Mouse (Mus musculus): ENCODE results near the gene Fau.

Gene Fau

DNA sequence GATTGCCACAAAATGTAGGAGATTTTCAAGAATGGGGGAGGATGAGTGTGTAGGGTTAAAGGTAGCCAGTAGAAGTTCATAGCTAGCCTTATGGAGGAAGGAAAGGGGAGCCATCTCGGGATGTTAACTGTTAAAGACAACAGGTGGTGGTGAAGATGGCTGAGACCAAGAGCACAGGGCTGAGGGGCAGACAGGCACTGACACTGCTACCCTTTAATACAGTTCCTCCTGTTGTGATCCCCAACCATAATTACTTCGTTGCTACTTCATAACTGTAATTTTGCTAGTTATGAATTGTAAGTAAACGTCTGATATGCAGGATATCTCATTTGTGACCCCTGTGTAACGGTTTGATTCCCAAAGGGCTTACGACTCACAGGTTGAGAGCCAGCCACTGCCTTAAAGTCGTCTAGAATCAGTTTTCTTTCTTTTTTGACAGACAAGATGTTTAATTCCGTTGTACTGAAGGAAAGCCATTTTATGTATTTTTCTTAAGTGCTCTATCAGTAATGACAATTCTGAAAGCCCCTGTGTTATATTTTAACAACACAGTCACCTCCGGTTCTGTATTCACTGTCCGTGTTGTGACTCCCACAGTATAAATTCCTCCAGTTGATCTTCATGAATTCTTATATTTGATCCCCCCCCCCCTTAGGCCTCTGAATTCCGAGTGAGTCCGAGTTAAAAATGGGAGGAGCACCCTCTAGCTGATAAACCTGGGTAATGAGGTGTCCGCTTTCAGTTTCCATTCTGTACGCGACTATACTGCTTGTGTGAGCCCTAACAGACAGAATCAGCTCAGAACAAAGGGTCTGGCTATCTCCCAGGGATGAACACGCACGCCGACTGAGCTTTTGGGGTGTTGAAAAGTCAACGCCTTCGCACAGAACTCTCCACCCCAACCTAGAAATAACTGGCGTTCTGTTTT lies 12.0 kb upstream of the Fau start:
- no peak for DNase-seq (ENCODE audit: low spot score in 2 of 2)

DNA sequence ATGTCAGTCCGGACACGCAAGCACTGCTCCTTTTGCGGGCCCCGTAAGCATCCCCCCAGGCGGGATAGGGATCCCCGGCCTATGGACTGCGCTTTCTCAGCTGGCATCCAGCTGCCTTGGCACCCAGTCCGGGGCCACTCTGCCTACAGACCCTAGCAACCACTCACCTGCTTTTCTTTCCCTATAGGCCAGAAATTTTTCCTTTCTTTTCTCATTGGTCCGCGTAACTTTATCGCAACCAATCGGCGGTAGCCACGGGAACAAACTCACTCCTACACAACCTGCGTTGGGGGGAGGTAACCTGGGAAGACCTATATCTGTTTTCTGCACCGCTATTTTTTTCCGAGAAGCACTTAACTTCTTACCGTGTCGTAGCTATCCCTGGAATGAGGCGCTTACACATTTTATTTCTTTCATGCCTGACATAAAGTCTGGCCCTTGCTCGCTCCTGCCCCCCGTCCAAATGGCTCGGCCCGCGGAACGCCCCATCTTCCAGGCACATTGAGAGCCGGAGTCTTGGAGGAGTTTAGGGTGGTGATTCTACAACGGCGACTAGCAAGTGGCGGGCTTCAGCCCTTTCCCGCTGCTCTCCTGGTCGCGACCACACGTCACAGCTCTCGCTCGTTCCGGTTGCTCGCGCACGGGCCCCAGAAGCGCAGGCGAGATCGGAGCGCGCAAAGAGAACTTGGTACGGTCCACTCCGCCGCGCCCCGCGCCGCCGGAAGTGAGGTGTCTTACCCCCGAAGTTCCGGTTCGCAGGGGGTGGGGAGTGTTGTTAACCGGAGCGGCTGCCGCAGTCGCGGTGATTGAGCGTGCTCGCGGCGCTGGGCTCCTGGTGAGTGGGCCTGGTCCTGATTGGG lies 11.1 kb upstream of the Fau start, which contains the start of gene Syvn1:
Syvn1 (plus strand) TSS at position 283 of the 860 bp plus-strand sequence.
- peak; percentile 85 to 87 for DNase-seq (ENCODE audit: low spot score in 2 of 2)

DNA sequence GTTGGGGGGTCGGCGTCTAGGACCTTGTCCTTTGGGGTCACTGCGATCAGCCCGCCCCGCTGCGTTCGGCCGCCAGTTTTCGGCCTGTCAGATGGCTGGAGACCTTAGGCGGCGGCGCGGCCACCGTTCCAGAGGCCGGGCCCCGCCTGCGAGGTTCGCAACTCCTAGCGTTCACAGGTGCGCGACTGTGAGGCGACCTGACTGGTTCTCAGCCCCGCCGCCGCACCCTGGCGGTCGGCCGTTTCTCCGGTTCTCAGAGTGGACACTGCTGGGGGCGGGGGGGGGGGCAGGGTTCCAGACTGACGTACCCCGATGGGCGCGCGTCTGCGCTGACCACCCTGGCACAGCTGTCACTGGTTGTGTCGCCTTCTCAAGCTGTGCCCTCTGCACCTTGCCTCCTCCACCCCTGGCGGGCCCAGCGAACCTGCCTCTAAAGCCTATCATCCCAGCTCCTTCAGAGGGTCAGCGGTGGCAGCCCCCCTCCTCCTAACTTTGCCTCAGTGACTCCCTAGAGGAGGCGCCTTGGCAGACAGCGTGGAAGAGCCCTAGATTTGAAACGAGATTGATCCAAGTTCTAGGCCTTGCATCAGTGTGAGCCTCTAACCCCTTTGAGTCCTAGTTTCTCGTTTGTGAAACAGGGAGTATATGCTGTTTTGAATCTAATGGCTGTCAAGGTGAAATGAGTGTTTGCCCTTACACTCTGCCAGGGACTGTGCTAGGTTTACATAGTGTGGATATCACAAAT lies 10.3 kb upstream of the Fau start:
- no peak for DNase-seq (ENCODE audit: low spot score in 2 of 2)

DNA sequence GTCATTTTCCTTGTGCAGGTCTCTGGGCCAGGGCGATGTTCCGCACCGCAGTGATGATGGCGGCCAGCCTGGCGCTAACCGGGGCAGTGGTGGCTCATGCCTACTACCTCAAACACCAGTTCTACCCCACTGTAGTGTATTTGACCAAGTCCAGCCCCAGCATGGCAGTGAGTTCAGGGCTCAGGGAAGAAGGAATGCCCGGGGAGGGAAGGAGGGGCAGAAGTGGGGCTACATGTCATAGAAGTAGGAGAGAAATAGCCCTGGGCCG lies 9.8 kb upstream of the Fau start:
- no peak for DNase-seq (ENCODE audit: low spot score in 2 of 2)

DNA sequence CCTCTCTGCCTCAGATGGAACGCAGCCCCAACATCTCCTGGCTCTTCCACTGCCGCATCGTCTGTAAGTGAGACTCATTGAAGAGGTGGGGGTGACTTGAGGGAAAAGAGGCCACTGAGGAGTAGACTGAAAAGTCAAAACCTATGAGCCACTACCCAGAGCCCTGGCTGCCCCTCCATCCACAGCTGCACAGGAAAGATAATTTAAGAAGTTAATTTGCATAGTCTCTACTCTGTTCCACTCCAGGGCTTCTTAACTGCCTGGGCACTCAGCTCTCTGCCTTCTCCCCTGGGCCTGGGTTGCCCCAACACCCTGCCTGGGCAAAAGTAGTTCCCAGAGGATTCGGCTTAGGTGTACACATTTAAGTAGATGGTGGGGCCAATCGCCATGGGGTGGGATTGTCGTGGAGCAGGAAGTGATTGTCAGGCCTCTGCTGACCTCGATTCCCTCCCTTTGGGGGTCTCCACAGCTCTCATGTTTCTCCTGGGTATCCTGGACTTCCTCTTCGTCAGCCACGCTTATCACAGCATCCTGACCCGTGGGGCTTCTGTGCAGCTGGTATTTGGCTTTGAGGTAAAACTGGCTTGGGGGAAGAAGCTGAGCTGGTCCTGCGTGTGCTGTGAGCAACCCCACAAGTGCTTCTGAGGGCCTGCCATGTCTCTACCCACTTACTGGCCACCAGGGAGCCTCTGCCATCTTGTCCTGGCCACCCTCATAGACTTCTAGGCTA lies 8.8 kb upstream of the Fau start:
- DNase-seq (ENCODE audit: low spot score in 2 of 2): no peak

DNA sequence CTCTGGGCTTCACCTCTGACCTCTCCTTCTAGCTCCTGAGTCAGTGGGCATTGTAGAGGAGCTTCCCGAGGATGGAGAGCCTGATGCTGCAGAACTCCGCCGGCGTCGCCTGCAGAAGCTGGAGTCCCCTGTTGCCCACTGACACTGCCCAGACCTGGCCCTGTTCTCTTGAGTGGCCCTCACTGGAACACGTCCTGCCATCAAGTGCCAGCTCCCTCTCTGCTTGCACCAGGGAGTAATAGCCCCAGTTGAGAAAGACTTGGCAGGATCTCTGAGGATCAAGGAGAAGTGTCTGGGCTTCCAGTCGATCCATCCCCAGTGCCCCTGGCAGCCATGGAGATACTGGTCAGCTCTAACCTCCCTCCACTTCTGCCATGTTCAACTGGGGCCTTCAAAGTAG lies 5.1 kb upstream of the Fau start:
- no peak for DNase-seq (ENCODE audit: low spot score in 2 of 2)

DNA sequence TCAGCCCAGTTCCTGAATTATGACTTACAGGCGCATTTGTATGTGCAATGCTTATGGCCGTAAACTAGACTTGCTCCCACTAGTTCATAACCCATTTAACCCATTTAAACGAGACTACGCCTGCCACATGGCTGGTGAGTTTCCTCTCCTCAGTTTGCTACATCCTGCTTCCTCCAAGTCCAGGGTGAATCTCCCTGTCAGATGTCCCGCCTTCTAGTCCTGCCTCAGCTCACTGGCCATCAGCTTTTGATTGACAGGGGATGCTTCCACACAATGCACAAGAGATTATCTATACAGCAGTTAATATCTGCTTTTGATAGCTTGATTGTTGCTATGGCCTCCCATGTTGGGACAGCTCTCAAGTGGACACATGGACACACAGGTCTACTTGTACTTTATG lies 3.3 kb upstream of the Fau start:
- no peak for DNase-seq (ENCODE audit: low spot score in 2 of 2)

DNA sequence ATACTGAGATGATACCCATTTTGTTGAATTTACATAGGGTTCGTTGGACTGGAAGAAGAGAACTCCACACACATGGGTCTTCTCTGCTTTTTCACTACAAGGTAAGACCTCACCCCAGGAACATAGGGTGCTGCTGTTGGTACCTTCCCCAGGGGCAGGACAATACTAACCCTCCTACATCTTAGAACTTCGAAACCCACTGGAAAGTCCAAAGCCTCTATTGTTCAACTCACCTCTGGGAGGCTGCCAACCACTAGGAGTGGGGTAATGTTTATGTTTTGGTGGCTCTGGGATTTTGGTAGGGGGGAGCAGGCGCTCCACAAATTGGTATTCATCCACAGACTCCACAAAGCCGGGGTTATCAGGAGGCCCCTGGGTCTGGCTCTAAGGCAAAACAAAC lies 948 bp upstream of the Fau start:
- no peak for DNase-seq (ENCODE audit: low spot score in 2 of 2)

DNA sequence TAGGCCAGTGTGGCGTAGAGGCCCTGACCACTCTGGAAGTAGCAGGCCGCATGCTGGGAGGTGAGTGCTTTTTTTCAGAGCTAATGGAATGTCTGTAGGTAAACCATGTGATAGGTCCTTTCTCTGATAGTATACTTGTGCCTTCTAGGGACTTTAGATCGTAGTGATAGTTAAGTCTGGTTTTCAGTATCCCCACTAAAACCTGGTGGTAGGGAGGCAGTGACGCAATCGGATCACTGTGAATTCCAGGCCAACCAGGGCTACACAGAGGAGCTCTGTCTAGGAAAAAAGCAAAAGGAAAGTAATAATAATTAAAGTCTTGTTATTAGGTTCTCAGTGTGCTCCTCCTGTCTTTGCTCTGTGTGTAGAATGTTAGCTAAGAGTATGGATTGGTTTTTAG lies 869 bp downstream of the Fau start:
- DNase-seq (ENCODE audit: low spot score in 2 of 2): no peak

DNA sequence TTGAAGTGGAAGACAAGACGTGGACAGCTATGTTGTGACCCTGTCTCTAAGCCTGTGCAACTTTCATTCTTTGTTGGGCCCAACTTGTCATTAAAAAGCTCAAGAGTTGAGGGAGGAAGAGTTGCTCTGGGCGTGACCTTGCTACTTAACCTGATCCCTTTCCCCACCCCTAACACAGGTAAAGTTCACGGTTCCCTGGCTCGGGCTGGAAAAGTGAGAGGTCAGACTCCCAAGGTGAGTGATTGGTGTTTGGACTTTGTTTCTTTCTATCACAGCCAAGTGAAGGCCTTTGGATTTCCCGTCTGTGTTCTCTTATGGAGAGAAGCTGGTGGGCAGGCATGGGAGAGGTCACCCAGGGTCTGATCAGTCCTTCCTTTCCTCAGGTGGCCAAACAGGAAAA lies 1.3 kb downstream of the Fau start:
- no peak for DNase-seq (ENCODE audit: low spot score in 2 of 2)

DNA sequence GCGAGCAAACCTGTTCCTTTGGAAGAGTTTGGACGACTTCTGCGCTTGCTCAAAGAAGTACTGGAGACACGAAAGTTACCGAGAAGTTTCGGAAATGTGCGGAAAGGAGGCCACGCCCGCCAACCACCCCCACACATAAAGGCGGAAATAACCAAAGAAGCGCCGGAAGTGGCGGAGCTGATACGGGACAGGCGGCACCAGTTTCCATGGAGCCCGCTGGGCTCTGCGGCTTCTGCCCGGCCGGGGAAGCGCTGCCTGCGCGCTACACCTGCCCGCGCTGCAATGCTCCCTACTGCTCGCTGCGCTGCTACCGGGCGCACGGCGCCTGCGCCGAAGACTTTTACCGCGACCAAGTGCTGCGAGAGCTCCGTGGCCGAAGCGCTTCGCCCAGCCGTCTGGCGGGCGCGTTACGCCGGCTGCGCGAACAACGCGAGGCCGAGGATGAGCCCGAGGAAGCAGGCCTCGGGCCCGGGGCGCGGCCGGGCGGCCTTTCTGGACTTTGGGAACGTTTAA lies 3.4 kb downstream of the Fau start, which contains the start of gene Znhit2:
Znhit2 (plus strand) TSS at position 172 of the 513 bp plus-strand sequence.
- DNase-seq (ENCODE audit: low spot score in 2 of 2): peak; percentile 91

DNA sequence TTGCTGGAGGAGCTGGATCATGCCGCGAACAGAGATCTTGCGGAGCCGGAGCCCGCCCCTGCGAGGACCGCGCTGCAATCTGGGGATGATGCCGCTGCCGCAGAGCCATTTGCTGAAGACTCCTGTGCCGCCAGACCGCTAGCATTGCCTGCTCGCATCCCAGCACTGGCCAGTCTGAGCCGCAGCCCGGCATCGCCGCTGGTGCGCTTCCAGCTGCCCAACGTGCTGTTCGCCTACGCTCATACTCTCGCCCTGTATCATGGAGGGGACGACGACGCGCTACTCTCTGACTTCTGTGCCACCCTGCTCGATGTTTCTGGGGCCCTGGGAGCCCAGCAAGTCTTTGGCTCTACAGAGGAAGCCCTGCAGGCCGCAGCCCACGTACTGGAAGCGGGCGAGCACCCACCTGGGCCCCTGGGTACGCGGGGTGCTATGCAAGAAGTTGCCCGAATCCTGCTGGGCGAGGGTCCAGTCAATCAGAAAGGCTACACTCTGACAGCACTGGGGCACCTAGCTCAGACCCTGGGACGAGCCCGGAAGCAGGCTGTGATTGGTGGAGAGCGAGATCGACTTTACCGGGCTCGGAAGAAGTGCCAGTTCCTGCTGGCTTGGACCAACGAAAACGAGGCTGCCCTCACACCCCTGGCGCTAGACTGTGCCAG lies 4.1 kb downstream of the Fau start:
- DNase-seq (ENCODE audit: low spot score in 2 of 2): no peak

DNA sequence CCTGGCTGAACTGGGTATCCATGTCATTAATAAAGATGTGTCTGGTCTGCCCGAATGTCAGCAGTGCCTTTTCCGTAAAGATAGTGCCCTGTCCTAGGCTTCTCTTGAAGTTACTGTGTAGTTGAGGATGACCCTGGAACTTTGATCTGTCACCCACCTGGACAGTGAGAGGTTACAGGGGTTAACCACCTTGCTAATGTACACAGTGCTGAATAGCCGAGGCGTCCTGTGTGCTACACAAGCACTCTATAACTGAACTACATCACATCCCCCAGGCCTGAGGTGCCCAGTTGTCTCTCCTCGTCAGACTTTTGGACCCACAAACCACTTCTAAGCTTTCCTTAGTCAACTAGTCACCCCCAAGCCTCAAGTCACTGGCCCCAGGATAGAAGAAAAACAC lies 4.8 kb downstream of the Fau start:
- no peak for DNase-seq (ENCODE audit: low spot score in 2 of 2)

DNA sequence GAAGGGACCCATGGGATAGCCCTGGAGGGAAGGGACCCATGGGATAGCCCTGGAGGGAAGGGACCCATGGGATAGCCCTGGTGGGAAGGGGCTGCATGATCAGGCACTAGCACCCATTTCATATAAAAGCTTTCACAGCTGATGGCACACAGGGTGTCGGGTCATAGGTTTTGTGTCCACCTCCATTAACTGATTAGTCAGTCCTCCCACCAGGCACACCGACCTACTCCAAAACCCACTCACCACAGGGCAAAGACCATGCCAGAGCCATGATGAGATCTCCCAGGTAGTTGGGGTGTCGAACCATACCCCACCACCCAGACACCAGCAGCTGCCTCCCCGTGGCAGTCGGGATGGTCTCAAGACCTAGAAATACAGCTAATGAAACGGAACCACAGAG lies 5.4 kb downstream of the Fau start:
- no peak for DNase-seq (ENCODE audit: low spot score in 2 of 2)

DNA sequence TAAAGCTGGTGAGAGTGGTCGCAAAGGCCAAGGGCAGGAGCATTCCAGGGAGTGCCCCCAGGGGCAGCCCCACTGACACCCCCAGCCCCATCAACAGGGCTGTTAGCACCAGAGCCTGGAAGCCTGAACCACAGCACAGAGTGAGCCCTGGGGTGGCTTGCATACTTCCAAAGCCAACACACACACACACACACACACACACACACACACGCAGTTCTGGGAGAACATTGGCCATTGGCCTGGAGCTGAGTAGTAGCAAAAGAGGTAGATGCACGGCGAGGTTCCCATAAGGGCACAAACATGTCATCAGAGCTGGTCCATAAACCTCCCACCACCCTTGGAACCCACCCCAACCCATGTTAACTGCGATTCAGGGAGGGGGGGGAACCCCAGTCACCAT lies 8.9 kb downstream of the Fau start:
- DNase-seq (ENCODE audit: low spot score in 2 of 2): no peak

DNA sequence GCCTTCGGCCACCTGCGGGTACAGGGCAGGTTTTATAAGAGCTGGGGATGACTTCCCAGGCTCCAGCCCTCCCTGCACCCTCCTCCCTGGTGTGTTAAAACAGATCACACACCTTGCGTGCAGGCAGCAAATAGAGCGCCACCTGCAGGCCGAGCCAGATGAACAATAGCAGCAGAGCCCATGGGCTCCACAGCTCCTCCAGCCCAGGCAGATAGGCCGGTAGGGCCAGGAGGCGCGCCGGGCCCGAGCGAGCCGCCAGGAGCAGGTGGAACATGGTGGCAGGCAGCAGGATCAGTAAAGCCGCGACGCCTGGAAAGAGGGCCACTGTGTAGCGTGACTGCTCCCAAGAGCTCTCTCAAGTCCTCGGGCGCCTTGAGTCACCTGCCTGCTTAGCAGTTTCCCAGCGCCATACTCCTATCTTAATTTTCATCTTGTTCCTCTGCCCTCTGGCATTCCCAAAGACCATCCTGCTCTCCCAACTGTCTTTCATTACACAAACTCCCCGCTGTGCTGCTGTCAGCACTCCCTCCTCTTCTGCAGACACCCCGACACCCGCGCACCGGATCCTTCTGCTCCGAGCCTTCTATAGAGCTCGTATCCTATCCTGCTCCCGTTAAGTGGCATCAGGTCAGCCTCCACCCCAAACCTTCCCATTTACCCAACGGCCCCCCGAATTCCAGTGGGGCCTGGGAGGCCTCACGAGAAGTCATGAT lies 9.5 kb downstream of the Fau start:
- DNase-seq (ENCODE audit: low spot score in 2 of 2): peak; percentile 61 to 84

DNA sequence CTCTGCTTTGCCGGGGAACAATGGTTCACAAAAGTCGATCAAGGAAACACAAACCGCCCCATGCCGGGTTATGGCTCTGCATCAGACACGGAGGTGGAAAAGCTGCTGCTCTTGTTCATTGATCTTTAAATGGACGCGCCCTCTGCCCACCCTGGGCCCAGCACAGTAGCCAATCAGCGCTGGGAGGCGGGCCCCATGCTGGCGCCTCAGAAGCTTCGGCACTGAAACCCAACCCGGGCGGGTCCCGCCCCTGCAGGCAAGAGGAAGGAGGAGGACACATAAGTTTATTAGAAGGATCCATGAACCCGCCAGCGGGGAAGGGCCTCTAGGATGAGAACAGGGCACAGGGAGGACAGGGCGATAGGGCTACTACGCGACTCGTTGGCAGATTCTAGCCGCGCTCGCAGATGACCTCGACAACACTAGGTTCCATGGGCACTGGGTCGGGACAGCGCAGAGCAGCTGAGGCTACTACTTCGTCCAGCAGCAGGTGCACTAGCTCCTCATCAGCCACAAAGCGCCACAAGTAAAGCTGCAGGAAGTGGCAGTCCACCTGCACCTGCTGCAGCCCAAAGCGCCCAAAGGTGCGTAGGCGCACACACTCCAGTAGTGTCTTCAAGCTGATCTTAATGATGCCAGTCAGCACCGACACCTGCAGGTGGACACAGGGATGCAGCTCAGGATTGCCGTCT lies 10.2 kb downstream of the Fau start, which contains the start of gene Tm7sf2:
Tm7sf2 (minus strand) TSS at position 650 of the 692 bp plus-strand sequence.
- DNase-seq (ENCODE audit: low spot score in 2 of 2): peak; percentile 93 to 94

DNA sequence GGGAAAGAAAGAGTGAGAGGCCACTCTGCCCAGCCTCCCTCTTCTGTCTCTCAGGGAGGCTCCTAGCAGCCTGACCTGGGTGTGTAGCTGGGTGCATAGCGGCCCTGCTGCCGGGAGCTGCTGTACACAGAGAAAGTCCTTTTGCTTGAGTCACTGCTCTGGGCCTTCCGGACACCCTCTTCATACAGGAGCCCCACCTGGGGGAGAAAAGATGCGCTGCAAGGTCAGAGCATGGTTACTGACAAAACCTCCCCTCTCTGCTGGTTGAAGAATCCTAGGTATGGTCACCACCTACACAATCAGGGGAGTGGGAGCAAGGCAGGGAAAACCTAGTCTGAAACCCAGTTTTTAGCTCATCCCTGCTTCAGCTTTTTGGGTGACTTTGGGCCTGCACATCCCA lies 11.3 kb downstream of the Fau start:
- DNase-seq (ENCODE audit: low spot score in 2 of 2): no peak

DNA sequence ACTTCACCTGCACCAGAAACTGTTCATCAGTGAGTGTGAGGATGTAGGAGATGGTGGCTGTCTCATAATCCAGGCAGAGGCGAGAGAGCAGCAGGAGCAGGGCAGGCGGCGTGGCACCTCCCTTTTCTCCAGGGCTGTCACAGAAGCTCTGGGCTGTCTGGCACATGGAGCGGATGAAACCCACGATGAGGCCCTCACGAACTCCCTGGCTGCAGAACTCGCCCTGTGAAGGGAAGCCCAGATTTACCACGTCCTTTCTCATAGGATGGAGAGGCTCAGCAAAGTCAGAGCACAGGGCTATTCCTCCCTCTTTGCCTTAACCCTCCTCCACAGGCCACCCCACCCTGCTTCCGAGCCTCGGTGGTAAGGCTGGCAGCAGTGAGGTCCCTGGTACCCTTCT lies 12.2 kb downstream of the Fau start:
- DNase-seq (ENCODE audit: low spot score in 2 of 2): no peak

Measured in urinary bladder, postnatal 4 days (tissue).